Mouse (Mus musculus) mouse embryonic stem cell (cell line): ENCODE results near the gene Pcdh10.

ENCODE experiments used
- in situ Hi-C, 2 experiments: fragments of 300-500 bp; cut with MboI; formaldehyde crosslinking; loops; 1 replicate in 1 of 2; 3 replicates in 1 of 2; pipeline ENCODE4 v1.14.3; 2019 to 2020; ENCODE audit warnings: low sequenced_read_pairs in 2 of 2, low pct_unique_long_range_greater_than_20kb in 1 of 2, mixed read lengths in 1 of 2; ENCODE audit not compliant: unreplicated experiment in 1 of 2

Gene Pcdh10

GRCm38 (mm10) chr3:45378145-45378544 lies at the start of gene Pcdh10:
Pcdh10 (plus strand) TSS chr3:45378398.
- in situ Hi-C loops: no loop called here

- in situ Hi-C loops: no loop called here
Observed at GRCm38 (mm10) chr3:45355919-45356318, 22.3 kb upstream of the Pcdh10 start.

DNA sequence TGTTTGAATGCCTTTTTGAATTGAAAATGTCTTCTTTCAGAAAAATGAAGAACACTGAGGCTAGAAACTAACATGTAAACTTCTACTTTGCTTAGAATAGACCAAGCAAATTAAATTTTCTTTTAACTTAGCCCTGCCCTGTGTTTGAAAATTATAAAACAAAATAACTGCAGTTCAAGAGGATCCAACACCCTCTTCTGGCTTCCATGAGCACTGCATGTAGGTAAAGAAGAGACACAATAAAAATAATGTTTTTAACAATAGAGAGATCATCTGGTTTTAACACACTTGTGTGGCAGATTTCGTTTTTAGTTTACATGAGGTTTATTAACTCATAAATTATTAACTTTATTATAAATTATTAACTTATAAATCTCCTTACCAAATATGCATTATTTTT lies 9.2 kb upstream of the Pcdh10 start:
- in situ Hi-C loops: no loop called here

GRCm38 (mm10) chr3:45375761-45376500 lies 2.3 kb upstream of the Pcdh10 start:
- in situ Hi-C loops: no loop called here

DNA sequence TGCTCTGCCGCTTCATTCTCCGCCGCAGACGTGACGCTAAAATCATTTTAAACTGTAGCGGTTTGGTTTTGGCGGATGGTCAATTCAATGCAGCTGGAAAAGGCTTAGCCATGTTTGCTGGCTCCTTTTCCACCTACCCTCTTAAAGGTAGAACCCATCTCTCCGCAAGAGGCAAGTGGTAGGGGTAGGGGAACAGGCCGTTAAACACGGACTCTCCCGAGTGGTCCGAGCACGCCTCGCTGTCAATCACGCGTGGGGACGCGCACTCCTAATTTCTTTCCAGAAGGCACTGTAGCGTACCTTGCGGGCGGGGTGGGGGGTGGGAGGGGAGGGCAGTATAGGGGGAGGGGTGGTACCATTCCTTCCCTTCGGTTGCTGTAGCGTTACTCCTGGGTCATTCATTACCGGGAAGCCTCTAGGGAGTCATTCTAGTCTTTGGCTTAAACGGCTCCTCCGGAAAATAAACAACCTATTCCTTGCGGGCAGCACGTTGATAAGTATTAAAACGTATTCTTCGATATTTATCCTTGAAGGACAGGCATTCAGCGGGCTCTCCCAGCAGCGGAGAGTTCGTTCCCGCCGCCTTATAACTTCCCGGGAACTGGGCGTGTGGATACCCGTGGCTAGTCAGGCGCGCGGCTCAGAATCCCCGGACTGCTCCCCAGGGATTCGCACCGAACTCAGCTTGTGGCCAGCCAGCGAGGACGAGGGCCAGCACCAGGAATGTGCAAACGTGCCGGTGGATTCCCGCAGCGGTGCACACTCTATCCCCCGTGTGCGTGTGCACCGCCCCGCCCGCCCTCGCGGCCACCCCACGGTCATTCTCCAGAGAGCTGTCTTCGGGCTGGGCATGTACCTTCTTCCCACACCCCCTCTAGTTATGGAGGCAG lies 1.5 kb upstream of the Pcdh10 start:
- in situ Hi-C loops: no loop called here

- in situ Hi-C loops: no loop called here
Observed at GRCm38 (mm10) chr3:45377391-45377998, 703 bp upstream of the Pcdh10 start.

DNA sequence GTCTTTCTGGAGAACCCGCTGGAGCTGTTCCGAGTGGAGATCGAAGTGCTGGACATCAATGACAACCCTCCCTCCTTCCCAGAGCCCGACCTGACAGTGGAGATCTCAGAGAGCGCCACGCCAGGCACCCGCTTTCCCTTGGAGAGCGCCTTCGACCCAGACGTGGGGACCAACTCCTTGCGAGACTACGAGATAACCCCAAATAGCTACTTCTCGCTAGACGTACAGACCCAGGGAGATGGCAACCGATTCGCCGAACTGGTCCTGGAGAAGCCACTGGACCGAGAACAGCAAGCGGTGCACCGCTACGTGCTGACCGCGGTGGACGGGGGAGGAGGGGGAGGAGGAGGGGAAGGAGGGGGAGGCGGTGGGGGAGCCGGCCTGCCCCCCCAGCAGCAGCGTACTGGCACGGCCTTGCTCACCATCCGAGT lies 1.4 kb downstream of the Pcdh10 start:
- in situ Hi-C loops: no loop called here

DNA sequence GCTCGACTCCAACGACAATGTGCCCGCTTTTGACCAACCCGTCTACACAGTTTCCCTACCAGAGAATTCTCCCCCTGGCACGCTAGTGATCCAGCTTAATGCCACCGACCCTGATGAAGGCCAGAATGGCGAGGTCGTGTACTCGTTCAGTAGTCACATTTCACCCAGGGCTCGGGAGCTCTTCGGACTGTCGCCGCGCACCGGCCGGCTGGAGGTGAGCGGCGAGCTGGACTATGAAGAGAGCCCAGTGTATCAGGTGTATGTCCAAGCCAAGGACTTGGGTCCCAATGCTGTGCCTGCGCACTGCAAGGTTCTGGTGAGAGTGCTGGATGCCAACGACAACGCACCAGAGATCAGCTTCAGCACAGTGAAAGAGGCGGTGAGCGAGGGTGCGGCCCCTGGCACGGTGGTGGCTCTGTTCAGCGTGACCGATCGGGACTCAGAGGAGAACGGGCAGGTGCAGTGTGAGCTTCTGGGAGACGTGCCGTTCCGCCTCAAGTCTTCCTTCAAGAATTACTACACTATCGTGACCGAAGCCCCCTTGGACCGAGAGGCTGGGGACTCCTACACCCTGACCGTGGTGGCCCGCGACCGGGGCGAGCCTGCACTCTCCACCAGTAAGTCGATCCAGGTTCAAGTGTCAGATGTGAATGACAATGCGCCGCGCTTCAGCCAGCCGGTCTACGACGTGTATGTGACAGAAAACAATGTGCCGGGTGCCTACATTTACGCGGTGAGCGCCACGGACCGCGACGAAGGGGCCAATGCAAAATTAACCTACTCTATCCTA lies 2.0 kb downstream of the Pcdh10 start:
- in situ Hi-C loops: no loop called here

DNA sequence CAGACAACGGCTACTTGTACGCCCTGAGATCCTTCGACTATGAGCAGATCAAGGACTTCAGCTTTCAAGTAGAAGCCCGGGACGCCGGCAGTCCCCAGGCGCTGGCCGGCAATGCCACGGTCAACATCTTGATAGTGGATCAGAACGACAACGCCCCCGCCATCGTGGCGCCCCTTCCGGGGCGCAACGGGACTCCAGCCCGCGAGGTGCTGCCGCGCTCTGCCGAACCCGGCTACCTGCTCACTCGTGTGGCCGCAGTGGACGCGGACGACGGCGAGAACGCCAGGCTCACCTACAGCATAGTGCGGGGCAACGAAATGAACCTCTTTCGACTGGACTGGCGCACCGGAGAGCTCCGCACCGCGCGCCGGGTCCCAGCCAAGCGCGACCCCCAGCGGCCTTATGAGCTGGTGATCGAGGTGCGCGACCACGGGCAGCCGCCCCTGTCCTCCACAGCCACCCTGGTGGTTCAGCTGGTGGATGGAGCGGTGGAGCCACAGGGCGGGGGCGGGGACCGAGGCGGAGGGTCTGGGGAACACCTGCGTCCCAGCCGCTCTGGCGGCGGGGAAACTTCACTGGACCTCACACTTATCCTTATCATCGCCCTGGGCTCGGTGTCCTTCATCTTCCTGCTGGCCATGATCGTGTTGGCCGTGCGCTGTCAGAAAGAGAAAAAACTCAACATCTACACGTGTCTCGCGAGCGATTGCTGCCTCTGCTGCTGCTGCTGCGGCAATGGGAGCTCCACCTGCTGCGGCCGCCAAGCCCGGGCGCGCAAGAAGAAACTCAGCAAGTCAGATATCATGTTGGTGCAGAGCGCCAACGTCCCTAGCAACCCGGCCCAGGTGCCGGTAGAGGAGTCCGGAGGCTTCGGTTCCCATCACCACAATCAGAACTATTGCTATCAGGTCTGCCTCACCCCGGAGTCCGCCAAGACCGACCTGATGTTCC lies 2.9 kb downstream of the Pcdh10 start:
- in situ Hi-C loops: no loop called here

- in situ Hi-C loops: no loop called here
Observed at GRCm38 (mm10) chr3:45382032-45382755, 4.0 kb downstream of the Pcdh10 start.

GRCm38 (mm10) chr3:45383831-45384230 lies 5.6 kb downstream of the Pcdh10 start:
- in situ Hi-C loops: no loop called here

DNA sequence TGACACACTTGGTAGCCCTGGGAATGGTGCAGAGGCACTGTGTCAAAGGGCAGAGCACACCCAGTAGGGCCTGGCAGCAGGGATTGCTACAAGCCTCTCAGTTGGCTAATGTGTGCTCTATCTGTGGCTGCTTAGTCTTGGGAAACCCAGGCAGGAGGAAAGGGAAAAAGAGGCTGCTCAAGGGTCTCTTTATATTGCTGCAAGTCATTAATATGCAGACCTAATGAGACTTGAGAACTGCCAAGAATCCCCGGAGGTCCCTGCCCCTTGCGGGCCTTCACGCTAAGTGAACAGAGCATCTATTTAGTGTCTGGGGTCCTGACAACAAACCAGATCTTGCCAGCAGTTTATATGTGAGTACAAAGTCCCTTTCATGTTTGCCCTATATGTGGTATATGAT lies 6.8 kb downstream of the Pcdh10 start:
- in situ Hi-C loops: no loop called here

DNA sequence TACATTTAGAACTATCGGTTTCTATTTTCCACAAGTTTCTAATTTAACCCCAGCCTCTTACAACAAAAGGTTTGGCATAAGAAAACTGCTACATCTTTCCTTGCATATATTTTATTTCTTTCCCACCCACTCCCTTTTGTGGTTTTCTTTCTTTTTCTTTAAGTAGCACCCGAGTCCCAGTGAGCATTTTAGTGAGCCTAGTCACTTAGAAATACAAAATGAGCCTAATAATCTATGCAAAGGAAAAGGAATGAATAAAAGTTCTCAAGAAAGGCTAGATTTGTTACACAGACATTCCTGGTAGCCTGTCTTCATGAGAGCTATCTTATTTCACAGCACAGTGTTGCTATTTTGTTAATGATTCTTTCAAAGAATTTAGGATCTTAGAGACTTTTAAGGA lies 7.3 kb downstream of the Pcdh10 start:
- in situ Hi-C loops: no loop called here

- in situ Hi-C loops: no loop called here
Observed at GRCm38 (mm10) chr3:45386512-45386911, 8.3 kb downstream of the Pcdh10 start.

- in situ Hi-C loops: no loop called here
Observed at GRCm38 (mm10) chr3:45397101-45397500, 18.9 kb downstream of the Pcdh10 start.

DNA sequence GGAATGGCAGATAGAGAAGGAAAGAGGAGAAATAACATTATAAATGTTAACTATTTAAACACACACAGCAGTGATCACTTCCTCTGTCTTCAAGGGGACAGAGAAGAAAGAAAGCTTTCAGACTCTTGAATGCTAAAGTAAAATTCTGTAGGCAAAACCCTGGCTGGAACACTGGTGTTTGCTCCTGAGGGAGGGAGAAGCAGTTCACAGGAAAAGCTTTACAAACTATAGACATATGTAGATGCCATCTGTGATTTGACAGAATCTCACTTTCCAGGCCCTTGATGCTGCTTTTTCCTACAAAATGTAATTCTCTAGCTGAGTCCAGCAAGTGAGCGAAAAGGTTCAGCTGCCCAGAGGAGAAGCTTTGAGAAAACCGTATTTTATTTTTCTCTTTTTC lies 25.0 kb downstream of the Pcdh10 start:
- in situ Hi-C loops: no loop called here

DNA sequence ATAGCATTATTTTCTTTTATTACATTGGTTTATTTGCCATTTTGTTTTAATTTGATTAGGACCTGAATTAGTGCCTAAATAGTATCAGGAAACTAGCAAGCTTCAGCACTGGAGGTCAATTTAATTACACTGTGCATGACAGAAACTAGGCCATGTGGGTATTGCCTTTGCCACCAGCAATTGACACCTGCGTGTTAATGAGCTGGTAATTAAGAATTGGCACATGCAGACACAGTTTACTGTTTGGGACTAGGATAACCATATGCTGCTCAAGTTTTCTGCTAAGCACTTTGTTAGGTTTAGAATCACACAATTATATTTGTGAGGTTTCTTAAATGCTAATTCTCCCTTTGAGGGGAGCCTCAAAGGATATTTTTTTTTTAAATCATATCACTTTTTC lies 53.5 kb downstream of the Pcdh10 start:
- in situ Hi-C loops: no loop called here
